Mouse (Mus musculus) C2C12 (cell line): Measurements from ENCODE around the gene Prkar2a.

Experiments
- CTCF ChIP-seq: IDR thresholded peaks from one replicate; pipeline ENCODE4 v1.5.1; 2011; ENCODE audit not compliant: control insufficient read depth, insufficient read depth, insufficient read length
- MAX ChIP-seq: IDR thresholded peaks from one replicate; pipeline ENCODE4 v1.6.1; 2011; ENCODE audit warnings: mild to moderate bottlenecking, control low read depth
- USF1 ChIP-seq: IDR thresholded peaks from one replicate; pipeline ENCODE4 v1.6.1; 2011; ENCODE audit warnings: low read depth, mild to moderate bottlenecking, control low read depth, moderate library complexity

DNA sequence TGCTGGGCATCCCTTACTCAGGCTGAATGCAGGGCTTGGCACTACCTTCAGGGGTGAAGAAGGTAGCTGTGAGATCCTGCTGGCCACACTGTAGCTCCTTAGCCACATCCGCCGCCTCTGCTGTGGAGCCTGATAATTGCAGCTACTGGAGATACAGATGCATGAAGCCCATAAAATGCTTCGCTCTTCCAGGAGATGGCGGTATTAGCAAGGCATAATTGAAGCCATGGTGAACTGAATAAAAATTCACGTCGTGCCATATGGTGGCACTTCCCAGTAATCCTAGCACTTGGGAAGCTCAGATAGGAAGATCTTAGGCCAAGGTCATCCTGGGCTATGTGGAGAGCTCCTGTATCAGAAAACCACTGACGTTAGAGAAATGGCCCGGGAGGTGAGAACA, 19.2 kb upstream of the Prkar2a start:
- TF ChIP-seq CTCF (no peak), MAX (no peak), USF1 (no peak)
